Mouse (Mus musculus) limb, embryonic 12.5 days (tissue): ENCODE measurements around the gene Kcnk13. TPM values are rescaled to one million over a fixed set of nuclear protein-coding genes. Genes with fewer than 3 reads are reported as not detected.
"Not testable (repeated sequence)": the region's sequence is repeated elsewhere in the genome, so short reads cannot be mapped to it uniquely, and the experiment has no call there.

Source experiments
- ATAC-seq: fragments of 200-750 bp; cut with Nextera tagmentation; 2 replicates; pipeline ENCODE4 v1.8.0; 2017; ENCODE audit warnings: low read depth, moderate TSS enrichment; ENCODE audit not compliant: insufficient number of reproducible peaks, insufficient read depth, low FRiP score, low TSS enrichment
- H3K27ac ChIP-seq: fragments of 300-500 bp; sonication (generic); 2 replicates; pipeline ENCODE4 v1.5.1; 2016; ENCODE audit warnings: mild to moderate bottlenecking, moderate library complexity
- H3K27me3 ChIP-seq: fragments of 300-500 bp; sonication (generic); 2 replicates; pipeline ENCODE4 v1.6.1; 2016; ENCODE audit warnings: mild to moderate bottlenecking, moderate library complexity
- H3K36me3 ChIP-seq: fragments of 300-500 bp; sonication (generic); 2 replicates; pipeline ENCODE4 v1.6.1; 2016; ENCODE audit warnings: mild to moderate bottlenecking, moderate library complexity
- H3K4me1 ChIP-seq: fragments of 300-500 bp; sonication (generic); replicated peaks from 2 replicates; pipeline ENCODE4 v1.6.1; 2016
- H3K4me2 ChIP-seq: fragments of 300-500 bp; sonication (generic); 2 replicates; pipeline ENCODE4 v1.6.1; 2016; ENCODE audit warnings: mild to moderate bottlenecking, moderate library complexity
- H3K4me3 ChIP-seq: fragments of 300-500 bp; sonication (generic); replicated peaks from 2 replicates; pipeline ENCODE4 v1.5.1; 2016; ENCODE audit warnings: mild to moderate bottlenecking
- H3K9ac ChIP-seq: fragments of 300-500 bp; sonication (generic); replicated peaks from 2 replicates; pipeline ENCODE4 v1.6.1; 2016; ENCODE audit warnings: mild to moderate bottlenecking, moderate library complexity
- H3K9me3 ChIP-seq: fragments of 300-500 bp; sonication (generic); 2 replicates; pipeline ENCODE4 v1.6.1; 2016; ENCODE audit warnings: mild to moderate bottlenecking, moderate library complexity
- WGBS: fragments of 180-500 bp; shearing (Covaris S2); methylation state at CpG from one replicate; pipeline ENCODE4 v1.1.7; 2016; 5-methylcytosine and 5-hydroxymethylcytosine counted together
- polyA plus RNA-seq: library from polyadenylated mRNA; unstranded; fragments of >200 nt; fragmentation: Nextera tagmentation; extraction: Ambion mirVana; gene quantifications from 2 replicates; pipeline ENCODE4 v1.2.1, GENCODE M21; 2016

Kcnk13 gene
- polyA plus RNA-seq, 1 experiment from 2014 or later = 1.7 TPM

DNA sequence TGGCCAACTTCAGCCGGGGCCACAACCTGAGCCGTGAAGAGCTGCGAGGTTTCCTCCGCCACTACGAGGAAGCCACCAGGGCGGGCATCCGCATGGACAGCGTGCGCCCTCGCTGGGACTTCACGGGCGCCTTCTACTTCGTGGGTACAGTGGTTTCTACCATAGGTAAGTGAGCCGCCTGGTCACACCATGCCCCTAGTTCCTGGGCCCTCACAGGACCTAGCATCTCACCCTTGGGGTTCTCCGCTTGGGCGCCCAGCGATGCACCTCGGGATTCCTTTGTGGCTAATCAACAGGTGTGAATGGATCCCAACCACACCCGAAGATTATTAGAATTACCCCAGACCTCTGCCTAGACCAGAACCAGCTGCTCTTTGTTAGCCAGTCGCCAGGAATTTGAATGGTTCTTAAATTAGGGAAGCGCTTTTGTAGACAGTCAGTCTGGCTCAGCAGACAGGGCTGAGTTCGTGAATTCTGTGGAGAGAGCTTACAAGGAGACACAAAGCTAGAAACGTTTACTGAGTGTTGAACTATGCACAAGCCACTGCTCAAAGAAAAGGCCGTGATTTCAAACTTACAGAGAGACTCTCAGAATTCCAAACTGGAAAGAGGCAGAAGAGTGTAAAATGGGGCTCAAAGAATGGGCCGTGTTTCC is 1.9 kb downstream of the Kcnk13 start:
- peaks cover 75% of the 10 kb centered on the region for H3K27me3 ChIP-seq
- no peak overlapping the region for H3K27ac ChIP-seq
- H3K9me3 ChIP-seq = no peaks in the 10 kb centered on the region
- ATAC-seq = no peak
- H3K9ac ChIP-seq = peak overlapping the region; percentile 50
- peaks cover 26% of the 10 kb centered on the region for H3K4me1 ChIP-seq
- no peaks in the 10 kb centered on the region for H3K36me3 ChIP-seq
- H3K4me2 ChIP-seq = peak overlapping the region; percentile 91
- WGBS = 3% methylated on average over 25 of the region's 25 CpGs
- H3K4me3 ChIP-seq = peak overlapping the region; percentile 45

DNA sequence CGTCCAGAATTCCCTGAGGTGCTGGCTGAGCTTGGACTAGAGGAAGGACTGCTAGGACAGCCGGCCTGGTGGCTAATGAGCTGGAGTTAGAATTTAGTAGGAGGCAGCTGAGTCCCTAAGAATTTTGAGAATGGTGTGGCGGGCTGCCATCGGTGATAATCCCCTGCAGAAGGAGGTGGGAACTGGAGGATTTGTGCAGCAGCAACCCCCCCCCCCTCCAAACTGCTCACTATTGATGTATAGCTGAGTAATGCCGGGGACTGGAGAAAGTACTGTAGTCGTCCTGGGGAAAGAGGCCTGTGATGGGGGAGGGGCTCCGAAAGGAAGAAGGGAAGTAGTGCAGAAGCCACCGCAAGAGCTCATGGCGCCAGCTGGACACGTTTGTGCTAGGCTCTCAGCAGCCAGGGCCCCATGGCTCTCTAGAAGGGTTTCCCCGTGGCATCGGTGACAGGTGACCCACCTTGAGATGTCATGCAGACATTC is 2.6 kb downstream of the Kcnk13 start:
- no peak for ATAC-seq
- 11% methylated on average over 12 of the region's 12 CpGs for WGBS
- Histone ChIP-seq H3K27ac (no peak overlapping the region), H3K4me2 (no peak overlapping the region), H3K27me3 (peaks cover 73% of the 10 kb centered on the region), H3K4me1 (peaks cover 26% of the 10 kb centered on the region), H3K4me3 (peak overlapping the region; percentile 45), H3K9ac (no peak overlapping the region), H3K9me3 (no peaks in the 10 kb centered on the region), H3K36me3 (no peaks in the 10 kb centered on the region)

DNA sequence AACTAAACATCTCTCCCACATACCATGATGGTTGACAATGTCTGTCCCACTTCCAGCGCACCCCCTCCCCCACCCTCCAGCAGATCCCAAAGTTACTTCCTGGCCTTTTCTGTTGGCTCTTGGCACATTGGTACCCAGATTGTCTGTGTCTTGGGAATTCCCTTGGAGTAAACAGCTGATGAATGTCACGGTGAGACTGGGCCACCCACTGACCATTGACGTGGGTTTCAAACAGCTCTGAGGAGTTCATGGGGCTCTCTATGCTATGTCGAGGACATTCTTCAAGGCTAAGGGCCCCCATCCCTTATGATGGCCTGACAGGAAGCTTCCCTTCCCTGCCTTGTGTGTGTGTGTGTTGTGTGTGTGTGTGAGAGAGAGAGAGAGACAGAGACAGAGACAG is 5.6 kb downstream of the Kcnk13 start:
- Histone ChIP-seq H3K4me1 (peaks cover 17% of the 10 kb centered on the region), H3K4me3 (no peak overlapping the region), H3K9ac (no peak overlapping the region), H3K4me2 (no peak overlapping the region), H3K9me3 (no peaks in the 10 kb centered on the region), H3K36me3 (no peaks in the 10 kb centered on the region), H3K27ac (no peak overlapping the region), H3K27me3 (peaks cover 57% of the 10 kb centered on the region)
- WGBS = 75% methylated on average over 4 of the region's 4 CpGs
- ATAC-seq = no peak

DNA sequence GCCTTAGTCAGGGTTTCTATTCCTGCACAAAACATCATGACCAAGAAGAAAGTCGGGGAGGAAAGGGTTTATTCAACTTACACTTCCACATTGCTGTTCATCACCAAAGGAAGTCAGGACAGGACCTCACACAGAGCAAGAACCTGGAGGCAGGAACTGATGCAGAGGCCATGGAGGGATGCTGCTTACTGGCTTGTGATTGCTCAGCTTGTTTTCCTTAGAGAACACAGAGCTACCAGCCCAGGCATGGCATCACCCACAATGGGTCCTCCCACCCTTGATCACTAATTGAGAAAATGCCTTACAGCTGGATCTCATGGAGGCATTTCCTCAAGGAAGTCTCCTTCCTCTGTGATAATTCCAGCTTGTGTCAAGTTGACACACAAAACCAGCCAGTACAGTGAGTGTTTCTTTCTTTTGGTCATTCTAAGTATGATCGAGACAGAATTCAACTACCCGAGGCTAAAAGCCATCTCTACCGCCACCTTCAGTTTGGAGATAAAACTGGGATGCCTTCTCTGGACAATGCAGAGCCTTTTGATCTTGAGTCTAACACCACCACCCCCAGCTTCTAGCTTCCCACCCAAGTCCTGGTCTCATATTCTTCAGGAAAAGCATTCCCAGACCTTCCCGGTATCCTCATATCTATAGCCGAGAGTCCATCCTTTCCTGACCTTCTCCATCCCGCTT is 7.1 kb downstream of the Kcnk13 start:
- H3K9ac ChIP-seq, ATAC-seq, H3K27ac ChIP-seq, H3K4me3 ChIP-seq, H3K9me3 ChIP-seq, H3K4me1 ChIP-seq, H3K36me3 ChIP-seq, H3K4me2 ChIP-seq: not testable (repeated sequence)
- 76% methylated on average over 7 of the region's 7 CpGs for WGBS
- peaks cover 42% of the 10 kb centered on the region for H3K27me3 ChIP-seq

DNA sequence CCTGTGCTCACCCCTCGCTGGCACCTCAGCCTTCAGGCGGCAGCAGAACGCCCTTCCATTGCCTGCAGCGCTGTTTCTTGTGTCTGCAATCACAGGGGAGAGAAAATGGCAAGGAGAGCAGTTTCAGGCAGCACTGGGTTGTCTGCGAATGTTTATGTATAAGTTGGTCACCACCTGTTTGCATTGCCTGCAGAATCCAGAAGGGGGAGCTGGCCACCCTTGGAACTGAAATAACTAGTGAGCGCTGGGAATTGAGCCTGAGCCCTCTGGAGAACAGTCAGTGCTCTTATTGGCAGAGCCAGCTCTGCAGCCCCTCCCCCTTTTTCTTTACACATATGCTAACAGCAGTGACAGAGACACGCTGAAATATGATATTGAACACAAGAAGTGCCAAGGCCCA is 8.5 kb downstream of the Kcnk13 start:
- Histone ChIP-seq H3K27me3 (peaks cover 28% of the 10 kb centered on the region), H3K4me1 (no peaks in the 10 kb centered on the region), H3K4me3 (no peak overlapping the region), H3K27ac (no peak overlapping the region), H3K9ac (no peak overlapping the region), H3K36me3 (no peaks in the 10 kb centered on the region), H3K9me3 (0 out of 2 replicates have a peak, but pooled peaks cover 3% of the 10 kb centered on the region), H3K4me2 (no peak overlapping the region)
- no peak for ATAC-seq
- WGBS = 59% methylated on average over 7 of the region's 7 CpGs

DNA sequence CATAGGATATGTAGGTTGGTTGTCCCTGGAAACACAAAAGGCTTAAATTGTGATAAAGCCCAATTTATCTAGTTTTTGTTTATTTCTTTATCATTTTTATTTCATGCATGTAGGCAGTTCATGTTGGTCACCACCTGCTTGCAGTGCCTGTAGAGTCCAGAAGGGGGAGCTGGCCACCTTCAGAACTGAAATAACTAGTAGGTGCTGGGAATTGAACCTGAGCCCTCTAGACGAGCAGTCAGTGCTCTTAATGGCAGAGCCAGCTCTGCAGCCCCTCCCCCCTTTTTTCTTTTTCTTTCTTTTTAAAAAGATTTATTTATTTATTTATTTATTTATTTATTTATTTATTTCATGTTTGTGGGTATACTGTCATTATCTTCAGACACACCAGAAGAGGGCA is 9.4 kb downstream of the Kcnk13 start:
- H3K36me3 ChIP-seq = no peaks in the 10 kb centered on the region
- no peak overlapping the region for H3K4me3 ChIP-seq
- no peak overlapping the region for H3K27ac ChIP-seq
- H3K27me3 ChIP-seq = peaks cover 20% of the 10 kb centered on the region
- H3K9ac ChIP-seq = no peak overlapping the region
- H3K4me2 ChIP-seq = no peak overlapping the region
- H3K9me3 ChIP-seq = 0 out of 2 replicates have a peak, but pooled peaks cover 3% of the 10 kb centered on the region
- 75% methylated on average over 1 of the region's 1 CpGs for WGBS
- no peak for ATAC-seq
- no peaks in the 10 kb centered on the region for H3K4me1 ChIP-seq

DNA sequence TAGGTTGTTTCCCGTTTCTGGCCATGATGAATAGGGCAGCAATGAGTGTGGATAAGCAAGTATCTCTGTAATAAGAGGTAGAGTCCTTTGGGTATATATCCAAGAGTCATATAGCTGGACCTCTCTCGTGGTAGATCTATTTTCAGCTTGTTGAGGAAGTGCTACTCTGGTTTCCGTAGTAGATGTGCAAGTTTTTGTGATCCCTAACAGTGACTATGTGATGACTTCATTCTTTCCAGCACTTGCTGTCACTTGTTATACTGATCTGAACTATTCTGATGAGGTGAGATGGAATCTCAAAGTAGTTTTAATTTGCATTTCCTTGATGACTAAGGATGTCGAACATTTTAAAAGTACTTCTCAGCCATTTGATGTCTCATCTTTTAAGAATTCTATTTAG is 15.2 kb downstream of the Kcnk13 start:
- WGBS = 87% methylated on average over 4 of the region's 4 CpGs
- no peak overlapping the region for H3K27ac ChIP-seq
- H3K9me3 ChIP-seq = 0 out of 2 replicates have a peak, but pooled peaks cover 3% of the 10 kb centered on the region
- no peak overlapping the region for H3K4me3 ChIP-seq
- H3K9ac ChIP-seq = no peak overlapping the region
- no peaks in the 10 kb centered on the region for H3K36me3 ChIP-seq
- H3K27me3 ChIP-seq = no peaks in the 10 kb centered on the region
- ATAC-seq = no peak
- H3K4me1 ChIP-seq = no peaks in the 10 kb centered on the region
- no peak overlapping the region for H3K4me2 ChIP-seq

DNA sequence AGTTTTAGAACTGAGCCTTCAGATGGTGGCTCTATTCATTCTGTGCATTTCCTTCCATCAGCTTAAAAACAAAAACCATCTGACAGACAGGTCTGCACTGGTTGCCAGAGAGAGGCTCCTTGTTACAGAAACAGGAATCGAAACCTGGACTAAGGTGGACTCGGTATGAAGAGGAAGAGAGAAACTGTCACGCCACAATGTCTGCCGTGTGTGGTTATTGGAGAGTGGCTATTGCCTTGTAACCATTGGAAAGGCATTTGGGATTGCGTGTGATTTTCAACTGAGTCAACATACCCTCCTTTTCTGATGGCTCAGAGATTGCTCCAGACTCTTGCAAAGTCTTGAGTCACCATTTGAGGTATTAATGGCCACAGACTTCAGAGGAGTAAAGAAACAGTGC is 22.5 kb downstream of the Kcnk13 start:
- Histone ChIP-seq H3K4me1 (no peaks in the 10 kb centered on the region), H3K4me2 (no peak overlapping the region), H3K4me3 (no peak overlapping the region), H3K27ac (no peak overlapping the region), H3K27me3 (no peaks in the 10 kb centered on the region), H3K9me3 (peaks cover 4% of the 10 kb centered on the region; the same call in 1 of the 2 replicates), H3K36me3 (no peaks in the 10 kb centered on the region), H3K9ac (no peak overlapping the region)
- WGBS = 91% methylated on average over 5 of the region's 5 CpGs
- ATAC-seq = no peak

DNA sequence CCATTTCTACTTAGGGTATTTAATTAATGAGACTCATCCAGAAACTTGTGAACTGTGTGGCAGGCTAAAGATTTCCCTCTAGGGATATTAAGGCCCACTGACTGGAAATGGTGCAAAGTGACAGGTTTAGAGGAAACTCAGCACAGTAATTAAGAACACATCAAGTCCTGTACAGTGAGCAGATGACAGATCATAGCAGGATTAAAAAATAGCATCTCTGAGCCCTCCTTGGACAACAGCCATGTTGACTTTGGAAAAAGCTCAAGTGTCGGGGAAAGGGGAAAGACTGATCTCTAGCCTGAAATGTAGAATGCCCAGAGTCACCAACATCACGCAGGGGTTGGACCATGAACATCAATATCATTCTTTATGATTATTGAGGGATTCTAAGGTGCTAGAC is 23.8 kb downstream of the Kcnk13 start:
- Histone ChIP-seq H3K4me1 (no peaks in the 10 kb centered on the region), H3K27me3 (no peaks in the 10 kb centered on the region), H3K9me3 (peaks cover 4% of the 10 kb centered on the region; the same call in 1 of the 2 replicates), H3K9ac (no peak overlapping the region), H3K27ac (no peak overlapping the region), H3K4me2 (no peak overlapping the region), H3K4me3 (no peak overlapping the region), H3K36me3 (no peaks in the 10 kb centered on the region)
- 84% methylated on average over 2 of the region's 2 CpGs for WGBS
- no peak for ATAC-seq

DNA sequence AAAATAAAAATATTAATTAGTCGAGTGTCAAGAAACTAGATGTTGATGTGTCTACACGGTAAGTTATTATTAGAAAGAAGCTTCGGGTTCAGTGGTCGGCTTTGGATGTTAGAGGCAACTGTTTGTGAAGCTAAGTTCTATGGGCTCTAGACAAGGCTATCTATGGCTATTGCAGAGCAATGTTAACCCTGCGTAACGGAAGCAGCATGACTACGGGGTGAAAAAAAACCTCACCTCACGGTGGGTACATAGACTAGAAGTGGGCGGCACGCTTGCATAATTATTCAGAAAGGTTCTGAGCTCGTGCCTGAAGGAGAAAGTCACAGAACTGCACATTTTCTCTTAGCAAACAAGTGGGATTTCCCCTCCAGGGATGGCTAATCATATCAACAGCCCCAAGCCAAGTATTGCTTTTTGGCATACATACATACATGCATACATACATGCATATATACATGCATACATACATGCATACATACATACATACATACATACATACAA is 28.1 kb downstream of the Kcnk13 start:
- WGBS = 94% methylated on average over 11 of the region's 11 CpGs
- ATAC-seq = no peak

DNA sequence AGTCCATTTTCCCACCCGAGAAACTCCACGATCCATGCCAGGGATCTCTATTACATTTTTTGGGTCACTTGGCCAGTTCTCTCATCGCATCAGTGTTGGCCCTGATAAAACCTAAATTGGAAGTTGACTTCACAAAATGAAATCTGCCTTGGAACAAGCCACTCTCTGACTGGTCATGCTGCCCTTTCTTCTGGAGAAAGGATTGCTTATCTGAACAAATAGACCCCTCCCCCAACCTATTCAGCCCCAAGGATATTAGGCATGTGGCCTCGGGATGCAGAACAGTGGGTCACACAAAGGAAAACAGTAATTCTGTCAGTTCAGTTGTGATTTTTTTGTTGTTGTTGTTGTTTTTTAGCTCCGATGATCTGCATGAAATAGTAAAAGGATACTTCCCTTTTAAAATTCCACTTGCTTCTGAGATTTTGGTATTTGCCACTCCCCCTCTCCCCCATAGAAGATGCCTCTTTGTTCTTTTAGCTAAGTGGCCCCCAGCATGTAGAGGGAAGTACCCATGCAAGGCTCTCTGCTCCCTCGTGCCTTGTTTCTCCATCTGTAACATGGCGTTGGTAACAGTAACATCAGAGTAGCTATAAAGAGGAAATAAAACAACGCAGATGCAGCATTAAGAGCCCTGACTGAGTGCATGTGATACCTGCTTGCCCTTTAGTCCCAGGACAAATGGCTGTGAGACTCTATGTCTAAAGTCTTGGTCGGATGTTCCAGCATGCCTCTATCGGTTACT is 29.0 kb downstream of the Kcnk13 start:
- H3K27ac ChIP-seq = no peak overlapping the region
- H3K9ac ChIP-seq = no peak overlapping the region
- 85% methylated on average over 10 of the region's 10 CpGs for WGBS
- H3K9me3 ChIP-seq = peaks cover 4% of the 10 kb centered on the region; the same call in 1 of the 2 replicates
- ATAC-seq = no peak
- no peaks in the 10 kb centered on the region for H3K4me1 ChIP-seq
- H3K36me3 ChIP-seq = no peaks in the 10 kb centered on the region
- H3K4me2 ChIP-seq = no peak overlapping the region
- no peak overlapping the region for H3K4me3 ChIP-seq
- no peaks in the 10 kb centered on the region for H3K27me3 ChIP-seq

More for the DNA sequence above, 28.1 kb downstream of the Kcnk13 start:
- Histone ChIP-seq H3K9me3 (peaks cover 4% of the 10 kb centered on the region; the same call in 1 of the 2 replicates), H3K36me3 (no peaks in the 10 kb centered on the region), H3K4me3 (no peak overlapping the region), H3K27me3 (no peaks in the 10 kb centered on the region), H3K27ac (no peak overlapping the region), H3K9ac (no peak overlapping the region), H3K4me1 (no peaks in the 10 kb centered on the region), H3K4me2 (no peak overlapping the region)
